Mouse (Mus musculus) liver, adult 2 months (tissue): ENCODE data around the gene BC052040.

Source experiments
- CTCF ChIP-seq: fragments of 200-500 bp; IDR thresholded peaks from 2 replicates; pipeline ENCODE4 v1.5.1; 2011; ENCODE audit warnings: low read depth, low read length, control low read depth
- POLR2A ChIP-seq: fragments of 200-500 bp; IDR thresholded peaks from 2 replicates; pipeline ENCODE4 v1.6.1; 2011; ENCODE audit warnings: low read length, control low read depth; ENCODE audit not compliant: insufficient read depth; ENCODE audit errors: extremely low read depth

- TF ChIP-seq CTCF (no peak), POLR2A (no peak)
Observed at GRCm38 (mm10) chr2:115769597-115770305, 188.2 kb downstream of the BC052040 start.
